Mouse (Mus musculus): ENCODE data around the gene Gm5072.
"Not testable (repeated sequence)": the region's sequence is repeated elsewhere in the genome, so short reads cannot be mapped to it uniquely, and the experiment has no call there.

The Gm5072 gene

GRCm38 (mm10) chrX:91392200-91392599 is at the start of gene Gm5072:
Gm5072 (plus strand) TSS chrX:91392500.
- ATAC-seq (ENCODE audit: insufficient number of reproducible peaks, low FRiP score, low TSS enrichment): not testable (repeated sequence)
